Comparison of ENCODE assay signal across 9 mouse cellular contexts in genomic region chr4:94999249-94999648, GRCm38 (mm10). TPM values are rescaled to one million over a fixed set of nuclear protein-coding genes. Genes with fewer than 3 reads are reported as not detected.
A peak's percentile ranks its signal among the peaks of the same experiment; 100 is the strongest.
DNase-seq lines count a peak whose midpoint lies in the region; ATAC-seq and TF ChIP-seq lines count a peak whose summit lies in the region.
"Had no signal": no experiment of that assay in that cellular context is flagged by ENCODE, and none has a peak within 500 bp of the region (broad histone marks: within the 10 kb centered on the region; RNA-seq: fewer than 3 reads in every experiment).

No protein-coding gene starts in this region.

- H3K4me3 ChIP-seq in kidney, adult 2 months (ENCODE audit: insufficient read depth, low read depth, low read length) = no peak overlapping the region
- no peak overlapping the region for H3K4me3 ChIP-seq in forebrain, embryonic 15.5 days
- H3K4me3 ChIP-seq: heart, embryonic 13.5 days; neural tube, embryonic 12.5 days had no signal

- H3K36me3 ChIP-seq in kidney, adult 2 months (ENCODE audit: control insufficient read depth, insufficient read depth, low read length) = no peaks in the 10 kb centered on the region
- H3K36me3 ChIP-seq in forebrain, embryonic 15.5 days = no peaks in the 10 kb centered on the region
- H3K36me3 ChIP-seq: heart, embryonic 13.5 days; neural tube, embryonic 12.5 days had no signal

- peak; percentile 83 for ATAC-seq in megakaryocyte progenitor cell, adult 5-6 weeks (replicated peaks; ENCODE audit: poor library complexity)
- no peak for ATAC-seq in forebrain, embryonic 15.5 days (replicated peaks)

- no peaks in the 10 kb centered on the region for H3K27me3 ChIP-seq in kidney, adult 2 months (replicated peaks; ENCODE audit: control insufficient read depth, insufficient read depth, low read length)
- no peaks in the 10 kb centered on the region for H3K27me3 ChIP-seq in forebrain, embryonic 15.5 days
- H3K27me3 ChIP-seq: heart, embryonic 13.5 days; neural tube, embryonic 12.5 days had no signal

- H3K4me1 ChIP-seq in kidney, adult 2 months (ENCODE audit: control insufficient read depth, insufficient read depth, low read length) = no peaks in the 10 kb centered on the region
- H3K4me1 ChIP-seq in forebrain, embryonic 15.5 days = no peaks in the 10 kb centered on the region
- H3K4me1 ChIP-seq: heart, embryonic 13.5 days; neural tube, embryonic 12.5 days had no signal

- TF ChIP-seq POLR2A in kidney, adult 2 months (IDR thresholded peaks at IDR 0.05; ENCODE audit: low read depth, low read length) = no peak

- DNase-seq in kidney, adult 2 months = peak; percentile 19
- DNase-seq in kidney, adult 9 months = no peak
- peak; percentile 53 for DNase-seq in A20 (ENCODE audit: low read depth, low spot score)
- DNase-seq in ES-CJ7 (ENCODE audit: low read depth, low spot score) = peak; percentile 13
- no peak for DNase-seq in layer of hippocampus, adult 9-10 months (ENCODE audit: low spot score)

- 37% methylated on average over 3 of the region's 3 CpGs for WGBS in kidney, adult 2 months
- WGBS in forebrain, embryonic 15.5 days = 72% methylated on average over 3 of the region's 3 CpGs

- H3K4me2 ChIP-seq in forebrain, embryonic 15.5 days (replicated peaks) = no peak overlapping the region
- H3K4me2 ChIP-seq: heart, embryonic 13.5 days; neural tube, embryonic 12.5 days had no signal

- no peaks in the 10 kb centered on the region for H3K9me3 ChIP-seq in forebrain, embryonic 15.5 days
- H3K9me3 ChIP-seq: heart, embryonic 13.5 days; neural tube, embryonic 12.5 days had no signal

- H3K9ac ChIP-seq in forebrain, embryonic 15.5 days (replicated peaks) = no peak overlapping the region
- H3K9ac ChIP-seq: heart, embryonic 13.5 days; neural tube, embryonic 12.5 days had no signal

- H3K27ac ChIP-seq in kidney, adult 2 months (ENCODE audit: insufficient read depth, low read depth, low read length) = no peak overlapping the region
- no peak overlapping the region for H3K27ac ChIP-seq in forebrain, embryonic 15.5 days (replicated peaks)
- H3K27ac ChIP-seq: heart, embryonic 13.5 days; neural tube, embryonic 12.5 days had no signal

- TF ChIP-seq CTCF in kidney, adult 2 months (conservative IDR thresholded peaks at IDR 0.05; ENCODE audit: insufficient read depth, insufficient read length, low read depth, low read length) = peak; percentile 41

RNA-seq across cellular contexts. Expression of gene Mysm1, which starts 20.3 kb away (rescaled TPM):
- polyA plus RNA-seq in kidney, adult 2 months (2012; rRNA removed) = 3.4 and 4.4 TPM in 2 replicates
- 28.9 and 32.6 TPM in 2 replicates for total RNA-seq in megakaryocyte progenitor cell, adult 5-6 weeks (2015)
- total RNA-seq in megakaryocyte progenitor cell, adult 5-6 weeks (2017) = 31.4 and 41.7 TPM in 2 replicates
- 27.4 and 30.4 TPM in 2 replicates for polyA plus RNA-seq in forebrain, embryonic 15.5 days (2015; fragmentation: Nextera tagmentation; extraction: Ambion mirVana)

RNA-seq across cellular contexts. Expression of gene Jun, which starts 52.8 kb away (rescaled TPM):
- polyA plus RNA-seq in kidney, adult 2 months (2012; rRNA removed) = 16.9 and 18.9 TPM in 2 replicates
- total RNA-seq in megakaryocyte progenitor cell, adult 5-6 weeks (2015) = 64.6 and 106 TPM in 2 replicates
- 121 and 159 TPM in 2 replicates for total RNA-seq in megakaryocyte progenitor cell, adult 5-6 weeks (2017)
- polyA plus RNA-seq in forebrain, embryonic 15.5 days (2015; fragmentation: Nextera tagmentation; extraction: Ambion mirVana) = 80.2 and 85.5 TPM in 2 replicates

Comparison
In these comparisons a context has a peak if more than half of its experiments do, and no peak if none do; other contexts are left out.
1. DNase-seq: peak in kidney, adult 2 months (single experiment), A20 (single experiment) and ES-CJ7 (single experiment); none in kidney, adult 9 months (single experiment) and layer of hippocampus, adult 9-10 months (single experiment).